Mouse (Mus musculus) liver, postnatal 0 days (tissue): ENCODE results near the gene Otub1. TPM values are rescaled to one million over a fixed set of nuclear protein-coding genes. Genes with fewer than 3 reads are reported as not detected.
A peak's percentile ranks its signal among the peaks of the same experiment; 100 is the strongest.

ENCODE experiments used
- ATAC-seq: fragments of 200-750 bp; cut with Nextera tagmentation; 2 replicates; pipeline ENCODE4 v1.8.0; 2017; ENCODE audit warnings: mild to moderate bottlenecking, moderate library complexity
- DNase-seq: peaks from one replicate; pipeline ENCODE4 v3.0.0-alpha.2; 2016
- H3K27ac ChIP-seq: fragments of 300-500 bp; sonication (generic); 2 replicates; pipeline ENCODE4 v1.5.1; 2014; ENCODE audit warnings: antibody characterized with exemption, moderate library complexity, mild to moderate bottlenecking, low read depth
- H3K27me3 ChIP-seq: fragments of 300-500 bp; sonication (generic); 2 replicates; pipeline ENCODE4 v1.6.1; 2014; ENCODE audit warnings: low read length, control low read depth, mixed read lengths; ENCODE audit not compliant: insufficient read depth
- H3K36me3 ChIP-seq: fragments of 300-500 bp; sonication (generic); replicated peaks from 2 replicates; pipeline ENCODE4 v1.6.1; 2014; ENCODE audit warnings: mild to moderate bottlenecking, control low read depth, low read length, moderate library complexity, mixed read lengths; ENCODE audit not compliant: insufficient read depth
- H3K4me1 ChIP-seq: fragments of 300-500 bp; sonication (generic); 2 replicates; pipeline ENCODE4 v1.6.1; 2014; ENCODE audit warnings: antibody characterized with exemption, mild to moderate bottlenecking, control low read depth; ENCODE audit not compliant: insufficient read depth
- H3K4me2 ChIP-seq: fragments of 300-500 bp; sonication (generic); 2 replicates; pipeline ENCODE4 v1.6.1; 2014; ENCODE audit warnings: low read depth, mild to moderate bottlenecking, low read length, moderate library complexity, mixed read lengths
- H3K4me3 ChIP-seq: fragments of 300-500 bp; sonication (generic); 2 replicates; pipeline ENCODE4 v1.5.1; 2014; ENCODE audit warnings: low read depth, low read length
- H3K9ac ChIP-seq: fragments of 300-500 bp; sonication (generic); replicated peaks from 2 replicates; pipeline ENCODE4 v1.6.1; 2014; ENCODE audit warnings: mild to moderate bottlenecking, moderate library complexity
- H3K9me3 ChIP-seq: fragments of 300-500 bp; sonication (generic); 2 replicates; pipeline ENCODE4 v1.6.1; 2016; ENCODE audit warnings: mild to moderate bottlenecking, control low read depth, low read length, mixed read lengths
- CTCF ChIP-seq: sonication (generic); IDR thresholded peaks from 2 replicates; pipeline ENCODE4 v1.5.1; 2016; ENCODE audit warnings: antibody characterized with exemption, low read depth
- EP300 ChIP-seq: IDR thresholded peaks from 2 replicates; pipeline ENCODE4 v1.6.1; 2016; ENCODE audit warnings: antibody characterized with exemption, low read depth, mild to moderate bottlenecking
- WGBS: fragments of 180-500 bp; shearing (Covaris S2); extraction: QIAGEN DNeasy Blood & Tissue Kit; methylation state at CpG from one replicate; pipeline ENCODE4 v1.1.7; 2014; ENCODE audit not compliant: insufficient replicate concordance; 5-methylcytosine and 5-hydroxymethylcytosine counted together
- polyA plus RNA-seq: library from polyadenylated mRNA; unstranded; fragments of >200 nt; fragmentation: Nextera tagmentation; extraction: Ambion mirVana; gene quantifications from 2 replicates; pipeline ENCODE4 v1.2.1, GENCODE M21; 2015

Otub1 gene
- 55.0 and 57.9 TPM in 2 replicates for polyA plus RNA-seq

GRCm38 (mm10) chr19:7205753-7206736, at the start of gene Otub1:
TSS of gene Otub1 (minus strand) at chr19:7206316.
- WGBS, result under 1% methylated on average over 65 of the region's 79 CpGs
- H3K4me1 ChIP-seq, result peaks cover 18% of the 10 kb centered on the region

DNA sequence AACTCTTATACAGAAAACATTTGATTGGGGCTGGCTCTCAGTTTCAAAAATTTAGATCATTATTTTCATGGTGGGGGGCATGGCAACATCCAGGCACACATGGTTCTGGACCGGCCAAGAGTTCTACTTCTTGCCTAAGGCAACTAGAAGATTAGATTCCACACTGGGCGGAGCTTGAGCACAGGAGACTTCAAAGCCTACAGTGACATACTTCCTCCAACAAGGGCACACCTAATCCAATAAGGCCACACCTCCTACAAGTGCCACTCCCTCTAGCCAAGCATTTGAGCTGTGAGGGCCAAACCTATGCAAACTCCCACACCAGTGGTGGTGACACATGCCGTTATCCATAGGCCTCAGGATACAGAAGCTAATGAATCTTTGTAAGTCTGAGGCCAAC, 39.9 kb upstream of the Otub1 start:
- DNase-seq (no peak), ATAC-seq (no peak)
- no peaks in the 10 kb centered on the region for H3K36me3 ChIP-seq
- H3K9ac ChIP-seq, result no peak overlapping the region
- H3K4me3 ChIP-seq, result no peak overlapping the region
- H3K9me3 ChIP-seq, result no peaks in the 10 kb centered on the region
- no peak overlapping the region for H3K27ac ChIP-seq
- WGBS, result 73% methylated on average over 3 of the region's 3 CpGs
- H3K27me3 ChIP-seq, result no peaks in the 10 kb centered on the region
- no peaks in the 10 kb centered on the region for H3K4me1 ChIP-seq
- H3K4me2 ChIP-seq, result no peak overlapping the region
- TF ChIP-seq CTCF, result no peak
- no peak for TF ChIP-seq EP300

More at GRCm38 (mm10) chr19:7205753-7206736, at the start of gene Otub1:
- H3K4me2 ChIP-seq, result peak within 1 kb of the TSS; percentile 80
- peak within 1 kb of the TSS; percentile 86 for H3K4me3 ChIP-seq
- peak within 1 kb of the TSS; percentile 80 for H3K9ac ChIP-seq
- H3K36me3 ChIP-seq, result peaks cover 27% of the 10 kb centered on the region
- no peaks in the 10 kb centered on the region for H3K27me3 ChIP-seq
- TF ChIP-seq CTCF, result no peak; the same call in 1 of the 2 replicates
- TF ChIP-seq EP300, result peak; percentile 37; the same call in 1 of the 2 replicates
- ATAC-seq (peak; percentile 98), DNase-seq (peak; percentile 96)
- no peaks in the 10 kb centered on the region for H3K9me3 ChIP-seq
- H3K27ac ChIP-seq, result peak within 1 kb of the TSS; percentile 99

GRCm38 (mm10) chr19:7240782-7241690, 34.9 kb upstream of the Otub1 start, which contains the start of gene Naa40:
TSS of gene Naa40 (minus strand) at chr19:7241183.
- H3K4me3 ChIP-seq, result peak within 1 kb of the TSS; percentile 80
- H3K4me2 ChIP-seq, result peak within 1 kb of the TSS; percentile 95
- peaks cover 11% of the 10 kb centered on the region for H3K4me1 ChIP-seq
- TF ChIP-seq EP300 (no peak), CTCF (no peak)
- peaks cover 18% of the 10 kb centered on the region for H3K36me3 ChIP-seq
- peak within 1 kb of the TSS; percentile 84 for H3K9ac ChIP-seq
- ATAC-seq (peak; percentile 98), DNase-seq (peak; percentile 94)
- H3K9me3 ChIP-seq, result no peaks in the 10 kb centered on the region
- peak within 1 kb of the TSS; percentile 84 for H3K27ac ChIP-seq
- WGBS, result under 1% methylated on average over 71 of the region's 80 CpGs
- no peaks in the 10 kb centered on the region for H3K27me3 ChIP-seq

DNA sequence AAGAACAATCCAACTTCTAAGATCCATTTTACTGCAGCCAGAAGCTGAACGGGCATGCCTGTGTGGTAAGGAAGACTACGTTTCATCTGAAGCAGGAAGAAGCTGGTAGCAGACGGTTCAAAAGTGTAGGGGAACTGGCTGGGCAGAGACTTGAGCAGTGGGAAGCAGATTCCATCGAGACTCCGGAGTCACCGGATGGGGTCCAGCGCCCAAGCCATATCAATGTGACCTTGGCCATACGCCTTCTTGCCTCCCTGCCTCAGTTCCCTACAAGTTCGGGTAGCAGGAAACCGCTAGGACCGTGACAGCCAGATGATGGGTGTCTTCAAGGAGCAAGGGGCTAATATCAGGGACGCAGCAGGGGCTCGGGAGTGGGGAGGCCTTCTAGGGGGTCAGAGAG, 34.2 kb upstream of the Otub1 start:
- peak; percentile 2; the same call in 1 of the 2 replicates for ATAC-seq
- DNase-seq, result no peak
- H3K9ac ChIP-seq, result peak overlapping the region; percentile 84
- WGBS, result under 1% methylated on average over 13 of the region's 13 CpGs
- peak overlapping the region; percentile 95 for H3K4me2 ChIP-seq
- peak overlapping the region; percentile 84 for H3K27ac ChIP-seq
- H3K4me3 ChIP-seq, result peak overlapping the region; percentile 80
- H3K36me3 ChIP-seq, result peaks cover 18% of the 10 kb centered on the region
- H3K4me1 ChIP-seq, result peaks cover 11% of the 10 kb centered on the region
- H3K9me3 ChIP-seq, result no peaks in the 10 kb centered on the region
- TF ChIP-seq CTCF (no peak), EP300 (no peak)
- H3K27me3 ChIP-seq, result no peaks in the 10 kb centered on the region

DNA sequence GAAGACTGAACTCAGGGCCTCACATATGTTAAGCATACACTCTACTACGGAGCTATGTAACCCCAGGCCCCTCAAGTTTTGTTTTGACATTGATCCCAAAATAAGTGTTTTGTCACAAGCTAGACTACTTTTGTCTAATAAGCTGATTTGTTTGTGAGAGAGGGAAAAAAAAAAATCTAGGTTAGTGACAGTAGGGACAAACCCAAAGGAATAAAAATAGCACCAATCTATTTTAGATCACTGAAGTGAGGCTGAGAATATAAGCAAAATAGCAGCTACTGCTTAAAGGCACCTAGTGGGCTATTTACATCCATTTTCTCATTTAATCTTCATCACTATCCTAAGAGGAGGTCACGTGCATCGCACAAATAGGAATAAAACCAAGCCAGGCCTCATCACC, 33.5 kb upstream of the Otub1 start:
- Histone ChIP-seq H3K27ac (no peak overlapping the region), H3K4me2 (peak overlapping the region; percentile 95)
- WGBS, result 89% methylated on average over 3 of the region's 3 CpGs

More for the DNA sequence above, 33.5 kb upstream of the Otub1 start:
- Histone ChIP-seq H3K27me3 (no peaks in the 10 kb centered on the region), H3K36me3 (peaks cover 18% of the 10 kb centered on the region), H3K4me1 (peaks cover 11% of the 10 kb centered on the region), H3K9me3 (no peaks in the 10 kb centered on the region), H3K9ac (peak overlapping the region; percentile 84), H3K4me3 (peak overlapping the region; percentile 80)
- TF ChIP-seq CTCF, result no peak
- no peak for TF ChIP-seq EP300
- no peak for DNase-seq
- ATAC-seq, result no peak
